Mouse (Mus musculus) lung, adult 2 months (tissue): ENCODE data around the gene Mfsd12.

Experiments
- CTCF ChIP-seq: fragments of 200-500 bp; IDR thresholded peaks from 2 replicates; pipeline ENCODE4 v1.5.1; 2011; ENCODE audit warnings: mild to moderate bottlenecking, low read length, control low read depth; ENCODE audit not compliant: insufficient read depth
- POLR2A ChIP-seq: fragments of 200-500 bp; IDR thresholded peaks from 2 replicates; pipeline ENCODE4 v1.6.1; 2011; ENCODE audit warnings: low read depth, mild to moderate bottlenecking, control low read depth, low read length, borderline replicate concordance; ENCODE audit errors: extremely low read depth

GRCm38 (mm10) chr10:81412586-81413309, 55.5 kb downstream of the Mfsd12 start:
- TF ChIP-seq CTCF = no peak
- no peak for TF ChIP-seq POLR2A
